Mouse (Mus musculus) Patski (cell line): ENCODE measurements at regions not wholly inside any gene's neighbourhood (a gene's known extent, or its start where the extent isn't known, plus 50 kb on each side); places are given as distances from the start of the nearest gene placed in this dataset.
"Not testable (repeated sequence)": the region's sequence is repeated elsewhere in the genome, so short reads cannot be mapped to it uniquely, and the experiment has no call there.

Experiments used
- ATAC-seq: fragments of 100-300 bp; one replicate; pipeline ENCODE4 v1.8.0; 2021
- CTCF ChIA-PET: fragments of 350-600 bp; sonication (Branson Sonifier 250); formaldehyde crosslinking; loops from one replicate; lab custom pipeline; 2022; ENCODE audit warnings: inconsistent platforms; lab: Charles Lee
- POLR2A ChIA-PET: fragments of 350-600 bp; sonication (Branson Sonifier 250); formaldehyde crosslinking; loops from one replicate; lab custom pipeline; 2022; ENCODE audit warnings: antibody characterized with exemption, inconsistent platforms; lab: Charles Lee
- DNase-seq: peaks from one replicate; pipeline ENCODE4 v3.0.0-alpha.2; 2011; ENCODE audit warnings: low read depth, low spot score
- H3K27me3 ChIP-seq: fragments of 371-371 bp; one replicate; pipeline ENCODE4 v1.5.1; 2021
- CTCF ChIP-seq: fragments of 100-300 bp; IDR thresholded peaks from one replicate; pipeline ENCODE4 v1.5.1; 2021
- in situ Hi-C: fragments of 300-500 bp; cut with MboI; formaldehyde crosslinking; loops from 3 replicates; pipeline ENCODE4 v1.11.1; 2018; ENCODE audit warnings: low pct_unique_long_range_greater_than_20kb, mixed read lengths

DNA sequence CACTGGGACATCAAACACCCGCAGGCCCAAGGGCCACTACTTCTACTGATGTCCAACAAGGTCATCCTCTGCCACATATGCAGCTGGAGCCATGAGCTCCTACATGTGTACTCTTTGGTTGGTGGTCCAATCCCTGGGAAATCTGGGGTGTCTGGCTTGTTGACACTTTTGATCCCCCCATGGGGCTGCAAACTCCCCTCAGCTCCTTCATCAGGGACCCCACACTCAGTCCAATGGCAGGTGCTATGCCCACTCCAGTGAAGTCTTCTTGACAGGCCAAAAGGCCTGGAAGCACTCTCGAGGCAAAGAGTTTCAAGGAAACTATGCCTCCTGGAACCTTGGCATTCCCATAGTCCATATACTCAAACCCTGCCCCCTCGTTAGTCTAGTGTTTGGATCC is 570.8 kb upstream of the Smc2 start:
- ATAC-seq (no peak), DNase-seq (no peak)
- ChIA-PET CTCF (no interaction called here), POLR2A (no interaction called here)
- H3K27me3 ChIP-seq = no peaks in the 10 kb centered on the region
- in situ Hi-C loops = no loop called here
- TF ChIP-seq CTCF = no peak

DNA sequence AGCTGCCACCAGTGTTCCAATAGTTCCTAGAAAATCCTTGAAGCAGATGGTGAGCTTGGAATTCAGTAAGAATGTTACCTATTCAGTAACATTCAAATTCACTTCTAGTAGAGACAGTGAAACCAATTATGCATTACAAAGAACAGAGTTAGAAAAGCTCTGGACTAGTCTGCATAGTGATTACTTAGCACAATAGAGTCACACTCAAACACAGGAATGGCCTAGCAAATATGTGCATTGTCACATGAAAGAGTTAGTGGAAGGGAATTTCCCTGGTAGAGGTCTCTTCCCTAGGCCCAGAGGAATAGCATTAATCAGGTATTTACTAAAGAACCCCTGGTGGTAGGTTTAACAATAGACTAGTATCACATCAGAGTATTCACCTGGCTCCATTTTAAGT is 570.3 kb upstream of the Smc2 start:
- DNase-seq, H3K27me3 ChIP-seq, ATAC-seq, CTCF ChIA-PET, in situ Hi-C loops, POLR2A ChIA-PET: not testable (repeated sequence)

DNA sequence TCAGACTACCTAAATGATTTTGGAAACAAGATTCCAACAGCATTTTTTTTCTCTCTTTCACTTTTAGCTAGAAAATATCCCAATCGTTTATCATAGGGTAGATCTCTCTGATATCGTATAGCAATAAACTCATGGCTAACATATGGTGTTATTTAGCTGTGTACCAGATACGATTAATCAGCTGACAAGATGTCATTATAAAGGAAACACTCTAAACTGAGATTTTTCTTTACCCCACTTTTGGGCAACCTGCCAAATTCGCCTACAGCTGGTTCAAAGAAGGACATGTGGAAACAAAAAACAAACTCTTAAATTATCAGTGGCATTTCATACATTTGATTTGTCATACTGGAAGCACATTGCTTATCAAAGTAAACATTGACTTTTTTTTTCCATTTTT is 553.6 kb upstream of the Smc2 start:
- ATAC-seq (no peak), DNase-seq (no peak)
- in situ Hi-C loops = no loop called here
- TF ChIP-seq CTCF = no peak
- H3K27me3 ChIP-seq = no peaks in the 10 kb centered on the region
- ChIA-PET POLR2A (no interaction called here), CTCF (no interaction called here)

DNA sequence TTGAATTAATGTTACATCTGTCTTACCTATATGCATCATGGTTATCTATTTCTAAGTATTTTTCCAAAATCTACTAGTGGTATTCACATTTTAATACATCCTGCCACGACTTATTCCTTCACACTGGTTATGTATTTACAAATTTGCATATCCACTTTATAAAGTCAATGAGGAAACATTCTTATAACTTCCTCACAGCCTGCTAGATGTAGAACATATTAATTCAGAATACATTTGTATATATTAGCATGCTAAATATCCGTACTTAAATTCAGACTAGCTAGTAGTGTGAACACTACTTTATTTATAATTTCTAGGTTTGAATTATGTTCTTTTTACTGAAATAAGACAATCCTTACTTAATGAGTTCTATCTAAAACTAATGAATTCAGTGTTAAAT is 549.8 kb upstream of the Smc2 start:
- CTCF ChIA-PET = no interaction called here
- POLR2A ChIA-PET = no interaction called here
- in situ Hi-C loops = no loop called here
- no peak for TF ChIP-seq CTCF
- no peak for ATAC-seq
- DNase-seq = no peak
- H3K27me3 ChIP-seq = no peaks in the 10 kb centered on the region

DNA sequence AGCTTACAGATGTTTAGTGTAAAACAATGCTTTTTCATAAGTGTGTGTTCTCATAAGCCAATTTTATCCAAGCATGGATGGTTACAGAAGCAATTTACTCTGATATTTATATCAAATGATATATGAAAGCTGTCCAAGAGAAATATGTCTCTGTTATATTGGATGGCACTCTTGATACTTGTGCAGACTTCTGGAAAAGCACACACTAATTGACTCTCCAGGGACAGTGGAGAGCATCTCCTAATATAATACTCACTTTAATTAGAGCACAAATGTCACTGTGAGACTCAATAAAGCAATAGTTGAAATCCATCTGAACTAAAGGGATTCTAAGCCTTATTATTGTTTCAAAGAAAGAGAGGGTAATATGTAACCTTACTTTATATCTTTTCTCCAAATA is 510.8 kb upstream of the Smc2 start:
- TF ChIP-seq CTCF = no peak
- ChIA-PET POLR2A (no interaction called here), CTCF (no interaction called here)
- ATAC-seq = no peak
- in situ Hi-C loops = no loop called here
- no peak for DNase-seq
- H3K27me3 ChIP-seq = no peaks in the 10 kb centered on the region

DNA sequence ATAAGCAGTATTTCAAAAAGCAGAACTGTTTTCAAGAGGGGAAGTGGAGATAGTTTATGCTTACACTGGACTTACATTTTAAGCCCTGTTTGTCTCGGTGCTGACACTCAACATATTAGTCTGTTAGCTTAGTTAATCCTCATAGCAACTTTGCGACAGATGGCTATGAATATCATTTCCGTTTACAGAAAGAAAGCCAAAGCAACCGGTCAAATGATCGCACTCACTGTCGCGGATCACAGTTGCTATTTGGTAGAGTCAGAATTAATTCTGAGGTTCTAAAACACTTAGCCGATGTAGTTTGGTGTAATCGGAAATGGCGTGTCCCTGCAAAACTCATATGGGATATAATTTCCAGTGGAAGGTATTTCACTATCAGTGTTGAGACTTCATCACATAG is 469.3 kb upstream of the Smc2 start:
- ATAC-seq = no peak
- no peaks in the 10 kb centered on the region for H3K27me3 ChIP-seq
- POLR2A ChIA-PET = no interaction called here
- TF ChIP-seq CTCF = no peak
- no peak for DNase-seq
- CTCF ChIA-PET = no interaction called here
- in situ Hi-C loops = no loop called here

DNA sequence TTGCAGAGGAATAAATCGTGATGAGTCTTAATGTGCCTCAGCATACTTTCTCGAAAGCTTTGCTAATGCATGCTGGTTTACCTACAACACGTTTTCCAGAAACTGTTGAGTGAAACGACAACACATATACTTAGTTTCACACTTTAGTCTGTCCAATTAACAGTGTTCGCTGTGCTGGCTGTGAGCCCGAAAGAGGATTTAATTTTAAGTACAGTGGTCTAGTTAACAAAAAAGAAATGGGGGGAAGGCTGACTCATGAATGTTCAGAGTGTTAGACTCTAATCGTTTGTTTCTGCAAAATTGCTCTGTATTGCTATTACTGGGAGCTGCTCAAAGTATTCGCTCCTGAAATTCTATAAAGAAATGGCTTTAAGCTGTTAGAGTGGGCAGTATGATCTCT is 460.1 kb upstream of the Smc2 start:
- POLR2A ChIA-PET = no interaction called here
- CTCF ChIA-PET = no interaction called here

DNA sequence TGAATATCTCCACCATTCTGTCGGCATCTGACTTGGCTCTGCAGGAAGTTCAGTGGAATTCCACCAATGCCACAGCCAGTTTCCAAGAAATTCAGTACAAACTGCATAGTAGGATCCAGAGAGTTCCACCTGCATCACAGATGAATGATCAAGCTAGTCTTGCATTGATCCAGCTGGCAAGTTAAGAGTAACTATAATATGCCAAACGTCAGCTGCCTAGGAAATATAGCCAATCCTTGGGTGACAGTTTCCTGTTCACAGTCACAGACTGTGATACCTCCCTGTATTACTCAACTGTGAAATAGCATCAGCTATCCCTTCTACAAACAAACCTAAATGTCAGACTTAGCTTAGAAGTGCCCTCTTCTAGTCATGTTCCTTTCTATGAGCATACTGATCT is 446.6 kb upstream of the Smc2 start:
- no peak for TF ChIP-seq CTCF
- in situ Hi-C loops = no loop called here
- POLR2A ChIA-PET = no interaction called here
- CTCF ChIA-PET = no interaction called here
- no peak for DNase-seq
- ATAC-seq = no peak
- no peaks in the 10 kb centered on the region for H3K27me3 ChIP-seq

More for the DNA sequence above, 460.1 kb upstream of the Smc2 start:
- DNase-seq (no peak), ATAC-seq (no peak)
- in situ Hi-C loops = no loop called here
- no peak for TF ChIP-seq CTCF
- H3K27me3 ChIP-seq = no peaks in the 10 kb centered on the region

DNA sequence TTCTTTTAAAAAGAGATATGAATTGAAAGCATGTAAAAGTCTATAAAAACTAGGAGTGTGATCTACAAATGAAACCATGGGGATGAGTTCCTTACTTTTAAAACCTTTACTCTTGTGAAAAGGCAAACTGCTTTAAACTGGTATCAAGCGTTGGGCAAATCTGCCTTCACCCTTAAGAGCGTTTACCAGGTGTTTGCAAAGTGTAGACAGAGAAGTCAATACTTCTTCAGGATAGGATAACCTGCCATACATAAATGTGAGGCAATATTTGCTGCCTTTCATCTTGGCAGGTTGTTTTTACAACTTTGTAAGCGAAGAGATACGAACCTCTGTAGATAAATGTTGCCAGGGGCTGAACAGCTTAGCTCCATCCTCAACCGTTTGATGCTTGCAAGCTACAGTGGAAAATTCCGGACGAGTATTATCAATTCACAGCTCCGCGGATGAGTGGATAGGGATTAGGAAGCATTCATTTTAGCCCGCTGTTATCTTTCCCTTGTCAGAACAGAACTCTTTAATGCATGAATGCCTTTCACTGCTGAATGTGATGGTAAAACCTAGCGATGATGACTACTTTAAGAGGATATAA is 402.2 kb upstream of the Smc2 start:
- TF ChIP-seq CTCF = no peak
- no peaks in the 10 kb centered on the region for H3K27me3 ChIP-seq
- POLR2A ChIA-PET = no interaction called here
- in situ Hi-C loops = no loop called here
- CTCF ChIA-PET = interaction anchor here (0.8 kb wide), 1 partner anchor 14 kb away, joined by 3 read pairs; no protein-coding TSS in a partner anchor
- no peak for ATAC-seq
- DNase-seq = no peak

DNA sequence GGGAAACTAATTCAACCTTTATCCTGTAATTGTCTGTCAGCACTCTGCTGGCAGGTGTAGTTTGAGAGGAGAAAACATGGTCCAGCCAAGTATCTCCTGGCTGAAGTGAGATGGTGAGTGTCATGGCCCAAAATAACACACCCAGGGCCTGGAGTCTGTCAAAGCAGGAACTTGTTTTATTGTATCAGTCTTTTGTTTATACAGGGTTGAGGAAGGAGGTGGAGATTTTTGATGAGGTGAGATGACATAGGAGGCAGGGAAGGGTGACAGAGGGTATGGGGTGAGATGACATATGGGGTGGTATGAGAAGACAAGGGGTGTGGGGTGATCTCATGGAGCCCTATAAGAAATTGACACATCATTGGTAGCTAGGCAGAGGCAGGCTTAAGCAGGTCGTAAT is 395.6 kb upstream of the Smc2 start:
- no peak for DNase-seq
- H3K27me3 ChIP-seq = no peaks in the 10 kb centered on the region
- CTCF ChIA-PET = no interaction called here
- no peak for TF ChIP-seq CTCF
- ATAC-seq = no peak
- in situ Hi-C loops = no loop called here
- POLR2A ChIA-PET = no interaction called here

DNA sequence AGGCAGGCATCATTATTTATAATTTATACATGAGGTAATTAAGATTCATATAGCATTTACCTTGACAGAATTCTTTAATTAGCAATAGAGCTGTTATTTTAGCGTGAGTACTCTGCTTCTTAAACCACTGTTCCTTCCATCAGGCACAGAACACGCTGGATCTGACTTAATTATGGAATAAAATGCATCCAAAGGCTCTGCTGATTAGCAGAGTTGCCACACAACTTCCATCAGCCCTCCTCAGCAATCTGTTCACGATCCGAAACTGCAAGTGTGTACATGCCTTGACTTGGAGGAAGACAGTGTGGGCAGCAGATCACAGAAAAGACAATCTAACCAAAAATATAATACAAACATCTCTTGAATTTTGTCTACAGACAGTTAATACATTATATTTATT is 388.1 kb upstream of the Smc2 start:
- CTCF ChIA-PET = no interaction called here
- no peaks in the 10 kb centered on the region for H3K27me3 ChIP-seq
- no peak for ATAC-seq
- POLR2A ChIA-PET = no interaction called here
- TF ChIP-seq CTCF = no peak
- in situ Hi-C loops = no loop called here
- no peak for DNase-seq

DNA sequence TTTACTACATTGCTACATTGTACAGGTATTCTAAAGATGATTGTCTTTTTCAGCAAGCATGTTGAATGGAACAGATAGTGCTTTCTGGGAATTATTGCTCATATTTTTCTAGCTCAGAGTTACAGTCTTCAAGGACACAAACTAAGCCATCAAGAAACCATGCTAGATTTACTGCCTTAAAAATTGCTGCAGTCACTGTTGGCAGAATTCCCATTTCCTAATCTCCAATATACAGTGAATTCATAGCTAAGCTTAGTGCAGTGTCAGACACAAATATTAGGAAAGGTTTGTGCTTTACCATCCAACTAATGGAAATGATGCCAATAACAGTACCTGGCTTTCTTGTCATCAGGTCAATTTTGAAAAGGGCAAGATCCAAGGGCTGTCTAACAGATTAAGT is 383.0 kb upstream of the Smc2 start:
- ATAC-seq = no peak
- POLR2A ChIA-PET = no interaction called here
- H3K27me3 ChIP-seq = no peaks in the 10 kb centered on the region
- in situ Hi-C loops = no loop called here
- no peak for DNase-seq
- CTCF ChIA-PET = no interaction called here
- no peak for TF ChIP-seq CTCF
